Mouse (Mus musculus): ENCODE measurements at regions not wholly inside any gene's neighbourhood (a gene's known extent, or its start where the extent isn't known, plus 50 kb on each side); places are given as distances from the start of the nearest gene placed in this dataset.

GRCm38 (mm10) chr10:37271967-37272366 lies 133.2 kb upstream of the Marcks start:
- no peak for DNase-seq

- no peak for DNase-seq
Observed at GRCm38 (mm10) chr10:37270236-37271000, 131.7 kb upstream of the Marcks start.

GRCm38 (mm10) chr10:37266909-37267308 lies 128.2 kb upstream of the Marcks start:
- no peak for DNase-seq

- DNase-seq: no peak
Observed at GRCm38 (mm10) chr10:37260791-37261488, 122.2 kb upstream of the Marcks start.

GRCm38 (mm10) chr10:37259186-37259585 lies 120.5 kb upstream of the Marcks start:
- DNase-seq: no peak

GRCm38 (mm10) chr10:37257544-37257943 lies 118.8 kb upstream of the Marcks start:
- no peak for DNase-seq

- peak; percentile 35 for DNase-seq
Observed at GRCm38 (mm10) chr10:37250934-37251521, 112.3 kb upstream of the Marcks start.

GRCm38 (mm10) chr10:37250157-37250556 lies 111.4 kb upstream of the Marcks start:
- DNase-seq: no peak

- no peak for DNase-seq
Observed at GRCm38 (mm10) chr10:37249511-37249910, 110.8 kb upstream of the Marcks start.

GRCm38 (mm10) chr10:37247121-37247520 lies 108.4 kb upstream of the Marcks start:
- DNase-seq: peak; percentile 59

GRCm38 (mm10) chr10:37243136-37243535 lies 104.4 kb upstream of the Marcks start:
- DNase-seq: no peak

- DNase-seq: no peak
Observed at GRCm38 (mm10) chr10:37241821-37242263, 103.1 kb upstream of the Marcks start.

GRCm38 (mm10) chr10:37240634-37241033 lies 101.9 kb upstream of the Marcks start:
- DNase-seq: no peak

- no peak for DNase-seq
Observed at GRCm38 (mm10) chr10:37240201-37240600, 101.5 kb upstream of the Marcks start.

- DNase-seq: peak; percentile 37
Observed at GRCm38 (mm10) chr10:37236001-37236822, 97.5 kb upstream of the Marcks start.

GRCm38 (mm10) chr10:37231936-37232556 lies 93.3 kb upstream of the Marcks start:
- peak; percentile 27 for DNase-seq

- no peak for DNase-seq
Observed at GRCm38 (mm10) chr10:37231159-37231558, 92.4 kb upstream of the Marcks start.

- peak; percentile 47 for DNase-seq
Observed at GRCm38 (mm10) chr10:37227889-37228288, 89.2 kb upstream of the Marcks start.

GRCm38 (mm10) chr10:37221730-37222129 lies 83.0 kb upstream of the Marcks start:
- no peak for DNase-seq

- no peak for DNase-seq
Observed at GRCm38 (mm10) chr10:37220434-37220833, 81.7 kb upstream of the Marcks start.

GRCm38 (mm10) chr10:37219936-37220335 lies 81.2 kb upstream of the Marcks start:
- DNase-seq: no peak

- DNase-seq: no peak
Observed at GRCm38 (mm10) chr10:37219381-37219780, 80.7 kb upstream of the Marcks start.

Data from adrenal gland, postnatal 10 days (tissue).